Mouse (Mus musculus): ENCODE data around the gene Polr2i. TPM values are rescaled to one million over a fixed set of nuclear protein-coding genes. Genes with fewer than 3 reads are reported as not detected.
"Not testable (repeated sequence)": the region's sequence is repeated elsewhere in the genome, so short reads cannot be mapped to it uniquely, and the experiment has no call there.

Gene Polr2i
- polyA plus RNA-seq, 1 experiment from 2014 or later: 129 TPM

- H3K9me3 ChIP-seq (ENCODE audit: control insufficient read depth, low read length): no peaks in the 10 kb centered on the region
- DNase-seq (ENCODE audit: low spot score): no peak
- no peaks in the 10 kb centered on the region for H3K36me3 ChIP-seq (ENCODE audit: control insufficient read depth, insufficient read depth, low read length)
- WGBS: 80% methylated on average over 5 of the region's 5 CpGs
- no peak for ATAC-seq (replicated peaks; ENCODE audit: low FRiP score)
- no peak overlapping the region for H3K9ac ChIP-seq (ENCODE audit: low read depth, low read length)
- no peak overlapping the region for H3K4me3 ChIP-seq (ENCODE audit: low read depth, low read length)
- no peak overlapping the region for H3K27ac ChIP-seq (ENCODE audit: low read depth, low read length)
- no peak overlapping the region for H3K4me2 ChIP-seq
- peaks cover 5% of the 10 kb centered on the region for H3K4me1 ChIP-seq (replicated peaks; ENCODE audit: control insufficient read depth, insufficient read depth, low read length)
- H3K27me3 ChIP-seq (replicated peaks; ENCODE audit: control insufficient read depth, insufficient read depth, low read length): no peaks in the 10 kb centered on the region
Observed at GRCm38 (mm10) chr7:30200200-30200599, 31.5 kb upstream of the Polr2i start.

GRCm38 (mm10) chr7:30200661-30201060, 31.1 kb upstream of the Polr2i start:
- not testable (repeated sequence) for H3K36me3 ChIP-seq (ENCODE audit: control insufficient read depth, insufficient read depth, low read length); H3K9ac ChIP-seq (ENCODE audit: low read depth, low read length); DNase-seq (ENCODE audit: low spot score); H3K4me3 ChIP-seq (ENCODE audit: low read depth, low read length); H3K4me2 ChIP-seq; H3K27ac ChIP-seq (ENCODE audit: low read depth, low read length); ATAC-seq (replicated peaks; ENCODE audit: low FRiP score); H3K9me3 ChIP-seq (ENCODE audit: control insufficient read depth, low read length); H3K27me3 ChIP-seq (replicated peaks; ENCODE audit: control insufficient read depth, insufficient read depth, low read length); H3K4me1 ChIP-seq (replicated peaks; ENCODE audit: control insufficient read depth, insufficient read depth, low read length)
- 75% methylated on average over 5 of the region's 5 CpGs for WGBS

GRCm38 (mm10) chr7:30202895-30203690, 28.7 kb upstream of the Polr2i start:
- no peaks in the 10 kb centered on the region for H3K36me3 ChIP-seq (ENCODE audit: control insufficient read depth, insufficient read depth, low read length)
- H3K4me2 ChIP-seq: no peak overlapping the region
- no peak overlapping the region for H3K4me3 ChIP-seq (ENCODE audit: low read depth, low read length)
- no peaks in the 10 kb centered on the region for H3K9me3 ChIP-seq (ENCODE audit: control insufficient read depth, low read length)
- no peak for ATAC-seq (replicated peaks; ENCODE audit: low FRiP score)
- H3K27me3 ChIP-seq (replicated peaks; ENCODE audit: control insufficient read depth, insufficient read depth, low read length): no peaks in the 10 kb centered on the region
- DNase-seq (ENCODE audit: low spot score): no peak
- WGBS: 82% methylated on average over 11 of the region's 11 CpGs
- no peak overlapping the region for H3K27ac ChIP-seq (ENCODE audit: low read depth, low read length)
- H3K4me1 ChIP-seq (replicated peaks; ENCODE audit: control insufficient read depth, insufficient read depth, low read length): peaks cover 5% of the 10 kb centered on the region
- H3K9ac ChIP-seq (ENCODE audit: low read depth, low read length): no peak overlapping the region

- WGBS: 39% methylated on average over 8 of the region's 8 CpGs
- DNase-seq (ENCODE audit: low spot score) (no peak), ATAC-seq (replicated peaks; ENCODE audit: low FRiP score) (no peak)
- Histone ChIP-seq H3K4me2 (peak overlapping the region; percentile 34), H3K9me3 (ENCODE audit: control insufficient read depth, low read length) (no peaks in the 10 kb centered on the region), H3K4me1 (replicated peaks; ENCODE audit: control insufficient read depth, insufficient read depth, low read length) (peaks cover 5% of the 10 kb centered on the region), H3K4me3 (ENCODE audit: low read depth, low read length) (no peak overlapping the region), H3K9ac (ENCODE audit: low read depth, low read length) (no peak overlapping the region), H3K36me3 (ENCODE audit: control insufficient read depth, insufficient read depth, low read length) (no peaks in the 10 kb centered on the region), H3K27ac (ENCODE audit: low read depth, low read length) (no peak overlapping the region), H3K27me3 (replicated peaks; ENCODE audit: control insufficient read depth, insufficient read depth, low read length) (no peaks in the 10 kb centered on the region)
Observed at GRCm38 (mm10) chr7:30204380-30204779, 27.4 kb upstream of the Polr2i start.

- no peak overlapping the region for H3K4me2 ChIP-seq
- H3K4me1 ChIP-seq (replicated peaks; ENCODE audit: control insufficient read depth, insufficient read depth, low read length): peaks cover 5% of the 10 kb centered on the region
- no peak overlapping the region for H3K27ac ChIP-seq (ENCODE audit: low read depth, low read length)
- ATAC-seq (replicated peaks; ENCODE audit: low FRiP score): no peak
- no peaks in the 10 kb centered on the region for H3K27me3 ChIP-seq (replicated peaks; ENCODE audit: control insufficient read depth, insufficient read depth, low read length)
- no peaks in the 10 kb centered on the region for H3K36me3 ChIP-seq (ENCODE audit: control insufficient read depth, insufficient read depth, low read length)
- 3% methylated on average over 2 of the region's 2 CpGs for WGBS
- H3K9ac ChIP-seq (ENCODE audit: low read depth, low read length): no peak overlapping the region
- DNase-seq (ENCODE audit: low spot score): no peak
- no peak overlapping the region for H3K4me3 ChIP-seq (ENCODE audit: low read depth, low read length)
- H3K9me3 ChIP-seq (ENCODE audit: control insufficient read depth, low read length): no peaks in the 10 kb centered on the region
Observed at GRCm38 (mm10) chr7:30205383-30205782, 26.4 kb upstream of the Polr2i start.

GRCm38 (mm10) chr7:30206364-30206763, 25.4 kb upstream of the Polr2i start:
- 53% methylated on average over 5 of the region's 5 CpGs for WGBS
- H3K9ac ChIP-seq (ENCODE audit: low read depth, low read length); H3K27me3 ChIP-seq (replicated peaks; ENCODE audit: control insufficient read depth, insufficient read depth, low read length); H3K36me3 ChIP-seq (ENCODE audit: control insufficient read depth, insufficient read depth, low read length); H3K4me3 ChIP-seq (ENCODE audit: low read depth, low read length); ATAC-seq (replicated peaks; ENCODE audit: low FRiP score); DNase-seq (ENCODE audit: low spot score); H3K4me2 ChIP-seq; H3K4me1 ChIP-seq (replicated peaks; ENCODE audit: control insufficient read depth, insufficient read depth, low read length); H3K27ac ChIP-seq (ENCODE audit: low read depth, low read length); H3K9me3 ChIP-seq (ENCODE audit: control insufficient read depth, low read length): not testable (repeated sequence)

- ATAC-seq (replicated peaks; ENCODE audit: low FRiP score) (no peak), DNase-seq (ENCODE audit: low spot score) (no peak)
- no peaks in the 10 kb centered on the region for H3K9me3 ChIP-seq (ENCODE audit: control insufficient read depth, low read length)
- no peaks in the 10 kb centered on the region for H3K4me1 ChIP-seq (replicated peaks; ENCODE audit: control insufficient read depth, insufficient read depth, low read length)
- 28% methylated on average over 4 of the region's 4 CpGs for WGBS
- no peaks in the 10 kb centered on the region for H3K27me3 ChIP-seq (replicated peaks; ENCODE audit: control insufficient read depth, insufficient read depth, low read length)
- no peak overlapping the region for H3K9ac ChIP-seq (ENCODE audit: low read depth, low read length)
- no peak overlapping the region for H3K27ac ChIP-seq (ENCODE audit: low read depth, low read length)
- H3K36me3 ChIP-seq (ENCODE audit: control insufficient read depth, insufficient read depth, low read length): no peaks in the 10 kb centered on the region
- no peak overlapping the region for H3K4me2 ChIP-seq
- no peak overlapping the region for H3K4me3 ChIP-seq (ENCODE audit: low read depth, low read length)
Observed at GRCm38 (mm10) chr7:30211025-30211424, 20.7 kb upstream of the Polr2i start.

- Histone ChIP-seq H3K27ac (ENCODE audit: low read depth, low read length) (no peak overlapping the region), H3K4me2 (no peak overlapping the region), H3K36me3 (ENCODE audit: control insufficient read depth, insufficient read depth, low read length) (no peaks in the 10 kb centered on the region), H3K9ac (ENCODE audit: low read depth, low read length) (no peak overlapping the region), H3K4me3 (ENCODE audit: low read depth, low read length) (no peak overlapping the region), H3K4me1 (replicated peaks; ENCODE audit: control insufficient read depth, insufficient read depth, low read length) (peaks cover under 1% of the 10 kb centered on the region; the same call in 1 of the 2 replicates), H3K9me3 (ENCODE audit: control insufficient read depth, low read length) (no peaks in the 10 kb centered on the region), H3K27me3 (replicated peaks; ENCODE audit: control insufficient read depth, insufficient read depth, low read length) (no peaks in the 10 kb centered on the region)
- no peak for DNase-seq (ENCODE audit: low spot score)
- WGBS: 81% methylated on average over 3 of the region's 3 CpGs
- no peak for ATAC-seq (replicated peaks; ENCODE audit: low FRiP score)
Observed at GRCm38 (mm10) chr7:30213881-30214280, 17.9 kb upstream of the Polr2i start.

GRCm38 (mm10) chr7:30215875-30216274, 15.9 kb upstream of the Polr2i start:
- H3K4me2 ChIP-seq: no peak overlapping the region
- H3K27me3 ChIP-seq (replicated peaks; ENCODE audit: control insufficient read depth, insufficient read depth, low read length): no peaks in the 10 kb centered on the region
- WGBS: 84% methylated on average over 3 of the region's 3 CpGs
- H3K9ac ChIP-seq (ENCODE audit: low read depth, low read length): no peak overlapping the region
- no peaks in the 10 kb centered on the region for H3K36me3 ChIP-seq (ENCODE audit: control insufficient read depth, insufficient read depth, low read length)
- ATAC-seq (replicated peaks; ENCODE audit: low FRiP score) (no peak), DNase-seq (ENCODE audit: low spot score) (no peak)
- H3K4me1 ChIP-seq (replicated peaks; ENCODE audit: control insufficient read depth, insufficient read depth, low read length): peaks cover 7% of the 10 kb centered on the region; the same call in 1 of the 2 replicates
- H3K4me3 ChIP-seq (ENCODE audit: low read depth, low read length): no peak overlapping the region
- H3K9me3 ChIP-seq (ENCODE audit: control insufficient read depth, low read length): no peaks in the 10 kb centered on the region
- no peak overlapping the region for H3K27ac ChIP-seq (ENCODE audit: low read depth, low read length)

Measured in liver, embryonic 11.5 days (tissue).